Mouse (Mus musculus) bone marrow macrophage, adult 2 months (primary cell): ENCODE data around the gene Gtdc1.

ENCODE experiments used
- CTCF ChIP-seq: IDR thresholded peaks from 2 replicates; pipeline ENCODE4 v1.5.1; 2012; ENCODE audit warnings: low read depth, mild to moderate bottlenecking, low read length, moderate library complexity
- POLR2A ChIP-seq: IDR thresholded peaks from 2 replicates; pipeline ENCODE4 v1.6.1; 2012; ENCODE audit warnings: mild to moderate bottlenecking, low read depth, low read length, borderline replicate concordance

- no peak for TF ChIP-seq POLR2A
- TF ChIP-seq CTCF, result no peak
Observed at GRCm38 (mm10) chr2:44561789-44562188, 365.7 kb downstream of the Gtdc1 start.
